Mouse (Mus musculus): Measurements from ENCODE around the gene Col4a2. TPM values are rescaled to one million over a fixed set of nuclear protein-coding genes. Genes with fewer than 3 reads are reported as not detected.
A peak's percentile ranks its signal among the peaks of the same experiment; 100 is the strongest.

The Col4a2 gene
- polyA plus RNA-seq, 1 experiment from 2014 or later, result 39.1 TPM

GRCm38 (mm10) chr8:11352514-11352913, 39.9 kb downstream of the Col4a2 start:
- 81% methylated on average over 11 of the region's 11 CpGs for WGBS
- Histone ChIP-seq H3K27me3 (no peaks in the 10 kb centered on the region), H3K4me1 (replicated peaks) (0 out of 2 replicates have a peak, but pooled peaks cover under 1% of the 10 kb centered on the region), H3K27ac (no peak overlapping the region), H3K4me2 (replicated peaks) (no peak overlapping the region), H3K36me3 (no peaks in the 10 kb centered on the region), H3K9ac (replicated peaks) (no peak overlapping the region), H3K4me3 (replicated peaks) (no peak overlapping the region), H3K9me3 (no peaks in the 10 kb centered on the region)
- no peak for ATAC-seq

- Histone ChIP-seq H3K9me3 (no peaks in the 10 kb centered on the region), H3K4me2 (replicated peaks) (no peak overlapping the region), H3K4me1 (replicated peaks) (0 out of 2 replicates have a peak, but pooled peaks cover 4% of the 10 kb centered on the region), H3K4me3 (replicated peaks) (no peak overlapping the region), H3K36me3 (no peaks in the 10 kb centered on the region), H3K9ac (replicated peaks) (no peak overlapping the region), H3K27ac (no peak overlapping the region), H3K27me3 (no peaks in the 10 kb centered on the region)
- 92% methylated on average over 8 of the region's 8 CpGs for WGBS
- no peak for ATAC-seq
Measured at GRCm38 (mm10) chr8:11354800-11355451, 42.3 kb downstream of the Col4a2 start.

- no peaks in the 10 kb centered on the region for H3K9me3 ChIP-seq
- H3K4me2 ChIP-seq (replicated peaks), result no peak overlapping the region
- ATAC-seq, result no peak
- 0 out of 2 replicates have a peak, but pooled peaks cover 4% of the 10 kb centered on the region for H3K4me1 ChIP-seq (replicated peaks)
- no peak overlapping the region for H3K27ac ChIP-seq
- H3K4me3 ChIP-seq (replicated peaks), result no peak overlapping the region
- no peaks in the 10 kb centered on the region for H3K36me3 ChIP-seq
- no peak overlapping the region for H3K9ac ChIP-seq (replicated peaks)
- 98% methylated on average over 3 of the region's 3 CpGs for WGBS
- H3K27me3 ChIP-seq, result no peaks in the 10 kb centered on the region
Measured at GRCm38 (mm10) chr8:11355900-11356299, 43.3 kb downstream of the Col4a2 start.

GRCm38 (mm10) chr8:11356776-11357175, 44.2 kb downstream of the Col4a2 start:
- Histone ChIP-seq H3K27ac (no peak overlapping the region), H3K9me3 (no peaks in the 10 kb centered on the region), H3K4me2 (replicated peaks) (no peak overlapping the region), H3K36me3 (no peaks in the 10 kb centered on the region), H3K4me1 (replicated peaks) (peaks cover 8% of the 10 kb centered on the region), H3K9ac (replicated peaks) (no peak overlapping the region), H3K4me3 (replicated peaks) (no peak overlapping the region), H3K27me3 (no peaks in the 10 kb centered on the region)
- WGBS, result 84% methylated on average over 8 of the region's 8 CpGs
- ATAC-seq, result no peak

GRCm38 (mm10) chr8:11357921-11358436, 45.4 kb downstream of the Col4a2 start:
- Histone ChIP-seq H3K27ac (no peak overlapping the region), H3K9me3 (no peaks in the 10 kb centered on the region), H3K36me3 (no peaks in the 10 kb centered on the region), H3K27me3 (no peaks in the 10 kb centered on the region), H3K4me2 (replicated peaks) (no peak overlapping the region), H3K4me3 (replicated peaks) (no peak overlapping the region), H3K4me1 (replicated peaks) (peaks cover 20% of the 10 kb centered on the region), H3K9ac (replicated peaks) (no peak overlapping the region)
- no peak for ATAC-seq
- 72% methylated on average over 7 of the region's 7 CpGs for WGBS

- H3K9ac ChIP-seq (replicated peaks), result no peak overlapping the region
- ATAC-seq, result no peak
- no peaks in the 10 kb centered on the region for H3K27me3 ChIP-seq
- no peak overlapping the region for H3K4me3 ChIP-seq (replicated peaks)
- no peaks in the 10 kb centered on the region for H3K9me3 ChIP-seq
- H3K27ac ChIP-seq, result no peak overlapping the region
- H3K4me2 ChIP-seq (replicated peaks), result no peak overlapping the region
- no peaks in the 10 kb centered on the region for H3K36me3 ChIP-seq
- whole genome bisulfite sequencing, result 89% methylated on average over 5 of the region's 5 CpGs
- H3K4me1 ChIP-seq (replicated peaks), result peaks cover 31% of the 10 kb centered on the region
Measured at GRCm38 (mm10) chr8:11359846-11360245, 47.2 kb downstream of the Col4a2 start.

- peak overlapping the region; percentile 52; the same call in 1 of the 2 replicates for H3K27ac ChIP-seq
- no peak overlapping the region for H3K9ac ChIP-seq (replicated peaks)
- no peak overlapping the region for H3K4me3 ChIP-seq (replicated peaks)
- H3K36me3 ChIP-seq, result no peaks in the 10 kb centered on the region
- WGBS, result 63% methylated on average over 9 of the region's 9 CpGs
- H3K9me3 ChIP-seq, result no peaks in the 10 kb centered on the region
- no peak overlapping the region for H3K4me2 ChIP-seq (replicated peaks)
- no peaks in the 10 kb centered on the region for H3K27me3 ChIP-seq
- H3K4me1 ChIP-seq (replicated peaks), result peaks cover 31% of the 10 kb centered on the region
- peak; percentile 54 for ATAC-seq
Measured at GRCm38 (mm10) chr8:11361546-11362277, 49.1 kb downstream of the Col4a2 start.

- Histone ChIP-seq H3K36me3 (no peaks in the 10 kb centered on the region), H3K27ac (peak overlapping the region; percentile 52; the same call in 1 of the 2 replicates), H3K9me3 (no peaks in the 10 kb centered on the region), H3K4me3 (replicated peaks) (no peak overlapping the region), H3K9ac (replicated peaks) (no peak overlapping the region), H3K27me3 (no peaks in the 10 kb centered on the region), H3K4me2 (replicated peaks) (0 out of 2 replicates have a peak overlapping the region, but pooled peaks have one; percentile 7), H3K4me1 (replicated peaks) (peaks cover 30% of the 10 kb centered on the region)
- WGBS, result 8% methylated on average over 17 of the region's 17 CpGs
- ATAC-seq, result peak; percentile 56; the same call in 1 of the 2 replicates
Measured at GRCm38 (mm10) chr8:11362278-11363214, 49.9 kb downstream of the Col4a2 start.

- WGBS, result 62% methylated on average over 13 of the region's 13 CpGs
- no peak for ATAC-seq
- no peak overlapping the region for H3K4me2 ChIP-seq (replicated peaks)
- H3K4me3 ChIP-seq (replicated peaks), result no peak overlapping the region
- H3K27ac ChIP-seq, result no peak overlapping the region
- H3K27me3 ChIP-seq, result no peaks in the 10 kb centered on the region
- H3K9ac ChIP-seq (replicated peaks), result no peak overlapping the region
- no peaks in the 10 kb centered on the region for H3K9me3 ChIP-seq
- peaks cover 27% of the 10 kb centered on the region for H3K4me1 ChIP-seq (replicated peaks)
- no peaks in the 10 kb centered on the region for H3K36me3 ChIP-seq
Measured at GRCm38 (mm10) chr8:11363340-11364126, 50.9 kb downstream of the Col4a2 start.

GRCm38 (mm10) chr8:11366251-11366650, 53.6 kb downstream of the Col4a2 start:
- no peaks in the 10 kb centered on the region for H3K9me3 ChIP-seq
- WGBS, result 84% methylated on average over 5 of the region's 5 CpGs

GRCm38 (mm10) chr8:11366741-11367140, 54.1 kb downstream of the Col4a2 start:
- Histone ChIP-seq H3K9me3 (no peaks in the 10 kb centered on the region), H3K4me3 (replicated peaks) (no peak overlapping the region), H3K9ac (replicated peaks) (no peak overlapping the region), H3K36me3 (no peaks in the 10 kb centered on the region), H3K4me1 (replicated peaks) (peaks cover 24% of the 10 kb centered on the region), H3K27ac (no peak overlapping the region), H3K4me2 (replicated peaks) (no peak overlapping the region), H3K27me3 (no peaks in the 10 kb centered on the region)
- ATAC-seq, result no peak
- WGBS, result 83% methylated on average over 4 of the region's 4 CpGs

More at GRCm38 (mm10) chr8:11366251-11366650, 53.6 kb downstream of the Col4a2 start:
- H3K27ac ChIP-seq, result no peak overlapping the region
- H3K27me3 ChIP-seq, result no peaks in the 10 kb centered on the region
- ATAC-seq, result no peak
- no peak overlapping the region for H3K4me2 ChIP-seq (replicated peaks)
- H3K9ac ChIP-seq (replicated peaks), result no peak overlapping the region
- H3K36me3 ChIP-seq, result no peaks in the 10 kb centered on the region
- H3K4me3 ChIP-seq (replicated peaks), result no peak overlapping the region
- H3K4me1 ChIP-seq (replicated peaks), result peaks cover 27% of the 10 kb centered on the region
